Mouse (Mus musculus): ENCODE data around the gene Bcat2. TPM values are rescaled to one million over a fixed set of nuclear protein-coding genes. Genes with fewer than 3 reads are reported as not detected.
"Not testable (repeated sequence)": the region's sequence is repeated elsewhere in the genome, so short reads cannot be mapped to it uniquely, and the experiment has no call there.

Bcat2 gene
- polyA plus RNA-seq, 1 experiment: 56.4 TPM

DNA sequence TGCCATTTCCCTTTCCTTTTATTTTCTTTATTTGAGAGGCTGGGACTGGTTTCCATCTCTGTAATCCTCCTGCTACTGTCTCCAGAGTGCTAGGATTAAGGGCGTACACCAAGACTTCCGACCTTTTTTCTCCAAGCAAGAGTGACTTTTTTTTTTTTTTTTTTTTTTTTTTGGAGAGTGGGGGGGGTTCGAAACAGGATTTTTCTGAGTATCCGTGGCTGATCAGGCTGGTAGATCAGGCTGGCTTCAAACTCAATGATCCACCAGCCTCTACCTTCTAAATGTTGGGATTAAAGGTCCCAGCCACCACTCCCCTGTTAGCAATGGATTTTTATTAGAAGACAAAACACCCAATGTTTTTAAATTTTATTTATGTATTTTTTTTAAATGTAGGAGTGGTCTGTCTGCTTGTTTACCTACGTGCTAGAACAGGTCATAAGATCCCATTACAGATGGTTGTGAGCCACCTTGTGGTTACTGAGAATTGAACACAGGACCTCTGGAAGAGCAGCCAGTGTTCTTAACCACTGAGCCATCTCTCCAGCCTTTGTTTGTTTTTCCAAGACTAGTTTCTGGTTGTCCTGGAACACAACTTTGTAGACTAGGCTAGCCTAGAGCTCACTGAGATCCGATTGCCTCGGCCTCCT, 43.4 kb upstream of the Bcat2 start:
- peaks cover 67% of the 10 kb centered on the region for H3K4me1 ChIP-seq
- no peak for TF ChIP-seq GATA1 (IDR thresholded peaks at IDR 0.05; ENCODE audit: borderline replicate concordance, low read length)
- TF ChIP-seq FLI1 (IDR thresholded peaks at IDR 0.05; ENCODE audit: low read length): no peak
- peak overlapping the region; percentile 99 for H3K4me3 ChIP-seq (replicated peaks)

DNA sequence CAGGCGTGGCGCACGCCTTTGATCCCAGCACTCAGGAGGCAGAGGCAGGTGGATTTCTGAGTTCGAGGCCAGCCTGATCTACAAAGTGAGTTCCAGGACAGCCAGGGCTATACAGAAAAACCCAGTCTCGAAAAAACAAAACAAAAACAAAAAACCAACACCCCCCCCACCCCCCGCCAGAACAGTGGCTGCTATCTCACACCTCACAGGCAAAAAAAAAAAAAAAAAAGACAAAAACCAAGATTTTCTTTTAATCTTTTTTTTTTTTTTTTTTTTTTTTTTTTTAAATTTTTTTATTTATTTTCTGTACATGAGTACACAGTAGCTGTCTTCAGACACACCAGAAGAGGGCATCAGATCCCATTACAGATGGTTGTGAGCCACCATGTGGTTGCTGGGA, 42.8 kb upstream of the Bcat2 start:
- not testable (repeated sequence) for H3K27me3 ChIP-seq (replicated peaks); H3K9me3 ChIP-seq
- Histone ChIP-seq H3K4me3 (replicated peaks) (peak overlapping the region; percentile 99), H3K4me1 (peaks cover 61% of the 10 kb centered on the region), H3K36me3 (replicated peaks; ENCODE audit: low read length) (peaks cover 30% of the 10 kb centered on the region)

More for the DNA sequence above, 43.4 kb upstream of the Bcat2 start:
- Histone ChIP-seq H3K27me3 (replicated peaks) (peaks cover 9% of the 10 kb centered on the region), H3K36me3 (replicated peaks; ENCODE audit: low read length) (peaks cover 31% of the 10 kb centered on the region), H3K9me3 (no peaks in the 10 kb centered on the region)

DNA sequence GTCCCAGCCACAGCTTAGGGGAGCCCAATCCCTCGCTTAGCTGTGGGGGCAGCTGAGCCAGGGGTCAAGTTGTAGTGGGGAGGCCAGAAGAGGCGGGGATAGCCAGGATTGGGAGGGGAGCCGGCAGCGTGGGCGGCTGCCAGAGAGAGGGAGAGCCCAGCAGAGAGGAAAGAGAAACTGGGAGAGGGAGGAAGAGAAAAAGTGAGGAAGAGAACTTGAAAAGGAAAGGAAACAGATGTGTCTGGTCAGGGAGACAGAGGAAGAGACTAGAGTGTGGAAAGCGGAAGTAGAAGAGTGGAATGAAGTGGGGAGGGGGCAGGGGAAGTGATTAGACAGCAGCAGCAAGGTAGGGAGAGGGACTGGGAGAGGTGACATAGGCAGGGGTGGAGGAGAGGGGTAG, 40.5 kb upstream of the Bcat2 start:
- H3K9me3 ChIP-seq: no peaks in the 10 kb centered on the region
- H3K4me1 ChIP-seq: peaks cover 41% of the 10 kb centered on the region
- H3K4me3 ChIP-seq (replicated peaks): peak overlapping the region; percentile 71
- TF ChIP-seq GATA1 (IDR thresholded peaks at IDR 0.05; ENCODE audit: borderline replicate concordance, low read length) (no peak), FLI1 (IDR thresholded peaks at IDR 0.05; ENCODE audit: low read length) (no peak)
- H3K27me3 ChIP-seq (replicated peaks): peaks cover 20% of the 10 kb centered on the region
- H3K36me3 ChIP-seq (replicated peaks; ENCODE audit: low read length): peaks cover 9% of the 10 kb centered on the region

DNA sequence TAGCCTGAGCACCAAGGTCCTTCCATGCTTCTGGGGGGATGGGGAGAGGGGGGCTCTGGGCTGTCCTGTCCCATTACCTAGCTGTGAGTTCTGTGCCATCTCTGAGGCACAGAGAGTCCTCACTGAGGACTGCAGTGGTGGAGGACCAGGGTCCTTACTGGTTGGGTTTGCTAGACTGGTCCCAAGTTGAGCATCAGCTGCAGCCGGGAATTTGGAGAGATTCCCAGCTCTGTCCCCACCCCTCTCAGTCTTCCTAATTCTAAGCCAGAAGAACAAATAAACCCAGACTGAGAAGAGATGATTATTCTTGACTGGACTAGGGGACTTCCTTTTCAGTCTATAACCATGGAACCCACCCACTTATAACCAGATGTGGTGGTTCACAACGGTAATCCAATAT, 39.3 kb upstream of the Bcat2 start:
- Histone ChIP-seq H3K4me1 (peaks cover 42% of the 10 kb centered on the region), H3K4me3 (replicated peaks) (no peak overlapping the region), H3K27me3 (replicated peaks) (peaks cover 21% of the 10 kb centered on the region), H3K9me3 (no peaks in the 10 kb centered on the region), H3K36me3 (replicated peaks; ENCODE audit: low read length) (no peaks in the 10 kb centered on the region)
- TF ChIP-seq FLI1 (IDR thresholded peaks at IDR 0.05; ENCODE audit: low read length) (no peak), GATA1 (IDR thresholded peaks at IDR 0.05; ENCODE audit: borderline replicate concordance, low read length) (no peak)

DNA sequence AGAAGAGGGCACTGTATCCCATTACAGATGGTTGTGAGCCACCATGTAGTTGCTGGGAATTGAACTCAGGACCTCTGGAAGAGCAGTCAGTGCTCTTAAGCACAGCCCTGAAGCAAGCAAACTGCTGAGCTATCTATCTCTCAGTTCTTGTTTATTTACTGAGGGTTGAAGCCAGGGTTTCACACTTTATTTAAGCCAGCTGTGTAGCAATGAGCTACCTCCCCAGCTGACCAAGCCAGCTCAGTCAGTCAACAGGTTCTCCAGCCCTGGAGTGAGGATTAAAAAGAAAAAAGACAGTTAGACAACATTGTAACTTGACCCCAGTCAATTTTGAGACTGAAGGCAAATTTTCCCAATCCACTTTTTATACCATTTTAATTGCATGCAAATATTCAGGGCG, 34.3 kb upstream of the Bcat2 start:
- Histone ChIP-seq H3K4me1 (peaks cover 23% of the 10 kb centered on the region), H3K36me3 (replicated peaks; ENCODE audit: low read length) (no peaks in the 10 kb centered on the region), H3K4me3 (replicated peaks) (no peak overlapping the region), H3K9me3 (peaks cover 4% of the 10 kb centered on the region), H3K27me3 (replicated peaks) (peaks cover 33% of the 10 kb centered on the region)
- TF ChIP-seq FLI1 (IDR thresholded peaks at IDR 0.05; ENCODE audit: low read length): no peak
- no peak for TF ChIP-seq GATA1 (IDR thresholded peaks at IDR 0.05; ENCODE audit: borderline replicate concordance, low read length)

DNA sequence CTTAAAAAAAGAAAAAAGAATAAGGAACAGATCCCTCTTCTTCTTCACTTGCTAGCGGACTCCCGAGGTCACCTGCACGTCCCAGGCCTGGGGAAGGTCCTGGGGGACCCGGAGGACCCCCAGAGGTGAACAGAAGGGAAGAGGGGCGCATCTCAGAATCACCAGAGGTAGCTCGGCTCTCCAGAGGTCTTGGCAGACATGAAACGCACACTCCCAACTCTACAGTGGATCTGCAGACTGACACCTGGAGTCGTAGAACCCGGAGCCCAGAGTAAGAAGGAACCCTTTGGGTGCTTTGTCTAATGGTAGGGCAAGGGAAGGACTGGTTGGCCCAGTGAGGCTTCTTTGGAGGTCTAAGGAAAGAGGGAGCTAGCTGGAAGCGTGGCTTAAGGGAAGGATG, 32.4 kb upstream of the Bcat2 start:
- TF ChIP-seq GATA1 (IDR thresholded peaks at IDR 0.05; ENCODE audit: borderline replicate concordance, low read length) (no peak), FLI1 (IDR thresholded peaks at IDR 0.05; ENCODE audit: low read length) (no peak)
- H3K27me3 ChIP-seq (replicated peaks): peaks cover 35% of the 10 kb centered on the region
- peaks cover 4% of the 10 kb centered on the region for H3K9me3 ChIP-seq
- H3K36me3 ChIP-seq (replicated peaks; ENCODE audit: low read length): no peaks in the 10 kb centered on the region
- peaks cover 22% of the 10 kb centered on the region for H3K4me1 ChIP-seq
- H3K4me3 ChIP-seq (replicated peaks): peak overlapping the region; percentile 86

DNA sequence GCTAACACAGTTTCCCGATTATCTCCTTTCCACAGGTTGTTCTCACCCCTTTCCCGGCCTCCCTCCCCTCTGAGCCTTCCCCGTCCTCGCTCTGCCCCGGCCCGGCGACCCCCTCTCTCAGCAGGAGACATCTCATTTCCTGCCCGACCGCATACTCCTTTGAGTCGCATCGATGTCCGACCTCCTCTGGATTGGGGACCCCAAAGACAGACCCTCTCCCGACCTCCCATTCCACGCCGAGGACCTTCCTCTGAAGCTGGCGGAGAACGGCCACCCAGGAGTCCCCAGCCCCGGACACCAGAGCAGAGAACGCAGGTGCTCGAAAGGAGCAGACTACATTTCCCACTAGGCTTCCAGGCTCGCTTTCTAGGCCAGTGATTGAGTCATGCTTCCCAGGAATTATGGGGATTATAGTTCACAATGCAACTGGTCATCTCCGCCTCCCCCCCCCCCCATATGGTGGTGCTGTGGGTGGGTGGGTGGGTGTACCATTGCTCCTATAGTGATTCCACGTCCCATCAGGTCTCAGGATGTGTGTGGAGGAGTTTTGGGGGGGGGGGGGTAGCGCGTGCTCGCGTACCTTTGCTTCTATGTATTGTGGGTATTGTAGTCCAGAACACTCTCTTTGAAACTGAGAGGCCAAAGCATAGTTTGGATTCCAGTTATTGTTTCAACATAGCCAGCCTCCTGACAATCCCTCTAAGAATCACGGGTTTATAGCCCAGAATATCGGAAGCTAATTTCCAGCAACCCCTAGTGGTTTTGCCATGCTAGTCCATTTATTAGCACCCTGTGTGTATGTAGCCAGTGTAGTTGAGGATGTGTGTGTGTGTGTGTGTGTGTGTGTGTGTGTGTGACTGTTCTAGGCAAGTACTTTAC, 31.6 kb upstream of the Bcat2 start:
- peaks cover 34% of the 10 kb centered on the region for H3K27me3 ChIP-seq (replicated peaks)
- peak overlapping the region; percentile 86 for H3K4me3 ChIP-seq (replicated peaks)
- H3K9me3 ChIP-seq: peaks cover 4% of the 10 kb centered on the region
- peaks cover 22% of the 10 kb centered on the region for H3K4me1 ChIP-seq
- no peaks in the 10 kb centered on the region for H3K36me3 ChIP-seq (replicated peaks; ENCODE audit: low read length)
- TF ChIP-seq FLI1 (IDR thresholded peaks at IDR 0.05; ENCODE audit: low read length) (no peak), GATA1 (IDR thresholded peaks at IDR 0.05; ENCODE audit: borderline replicate concordance, low read length) (no peak)

DNA sequence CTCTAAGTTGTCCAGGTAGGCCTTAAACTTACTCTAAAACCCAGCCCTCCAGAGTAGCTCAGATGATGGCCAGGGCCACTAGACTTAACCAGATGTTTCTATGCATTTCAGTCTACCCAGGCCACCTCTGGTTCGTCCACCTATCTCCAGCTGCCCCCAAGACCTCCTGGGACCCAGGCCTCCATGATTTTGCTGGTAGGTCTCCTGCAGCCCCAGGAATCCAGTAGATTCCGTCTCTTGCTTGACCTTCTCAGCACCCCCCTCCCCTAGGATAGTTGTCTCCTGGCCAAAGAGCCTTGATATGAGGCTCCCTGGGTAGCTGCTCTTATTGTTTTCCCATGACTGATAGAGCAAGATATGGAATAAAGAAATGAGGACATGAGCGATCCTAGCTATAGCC, 30.9 kb upstream of the Bcat2 start:
- H3K4me3 ChIP-seq (replicated peaks): no peak overlapping the region
- no peaks in the 10 kb centered on the region for H3K36me3 ChIP-seq (replicated peaks; ENCODE audit: low read length)
- TF ChIP-seq FLI1 (IDR thresholded peaks at IDR 0.05; ENCODE audit: low read length) (no peak), GATA1 (IDR thresholded peaks at IDR 0.05; ENCODE audit: borderline replicate concordance, low read length) (no peak)
- H3K4me1 ChIP-seq: peaks cover 22% of the 10 kb centered on the region
- peaks cover 8% of the 10 kb centered on the region for H3K9me3 ChIP-seq
- peaks cover 33% of the 10 kb centered on the region for H3K27me3 ChIP-seq (replicated peaks)

DNA sequence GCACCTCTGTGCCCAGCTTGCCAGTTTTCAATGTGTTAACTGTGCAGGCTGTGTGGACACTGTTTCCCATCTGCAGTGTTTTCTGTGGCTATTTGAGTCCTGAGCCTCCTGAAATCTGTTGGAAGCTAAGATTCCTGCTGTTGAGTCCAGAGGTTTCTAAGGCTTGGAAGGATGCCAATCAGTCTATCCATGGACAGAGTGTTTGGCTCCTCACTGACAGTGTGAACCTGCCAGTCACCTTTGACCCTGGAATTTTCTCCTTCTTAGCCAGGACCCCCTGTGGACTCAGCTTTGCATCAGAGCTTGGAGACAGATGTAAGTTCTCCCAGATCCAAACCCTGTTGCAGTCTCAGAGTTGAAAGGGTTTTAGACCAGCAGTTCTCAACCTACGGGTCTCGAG, 29.7 kb upstream of the Bcat2 start:
- H3K36me3 ChIP-seq (replicated peaks; ENCODE audit: low read length): no peaks in the 10 kb centered on the region
- H3K4me3 ChIP-seq (replicated peaks): no peak overlapping the region
- peaks cover 28% of the 10 kb centered on the region for H3K27me3 ChIP-seq (replicated peaks)
- TF ChIP-seq FLI1 (IDR thresholded peaks at IDR 0.05; ENCODE audit: low read length) (no peak), GATA1 (IDR thresholded peaks at IDR 0.05; ENCODE audit: borderline replicate concordance, low read length) (no peak)
- peaks cover 17% of the 10 kb centered on the region for H3K4me1 ChIP-seq
- H3K9me3 ChIP-seq: peaks cover 12% of the 10 kb centered on the region

DNA sequence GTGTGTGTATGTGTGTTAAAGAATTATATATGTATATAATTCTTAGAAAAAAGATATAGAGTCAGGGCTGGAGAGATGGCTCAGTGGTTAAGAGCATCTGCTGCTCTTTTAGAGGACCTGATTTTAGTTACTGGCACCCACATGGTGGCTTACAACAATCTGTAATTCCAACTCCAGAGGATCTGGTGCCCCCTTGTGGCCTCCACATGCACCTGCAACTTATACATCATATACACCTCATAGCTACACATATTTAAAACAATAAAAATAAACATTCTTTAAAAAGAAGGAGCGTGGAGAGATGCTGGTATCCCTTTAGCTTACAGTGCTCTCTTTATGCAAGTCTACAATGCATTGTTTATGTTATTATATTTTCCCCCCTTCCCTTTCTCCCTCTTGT, 25.4 kb upstream of the Bcat2 start:
- Histone ChIP-seq H3K4me1 (no peaks in the 10 kb centered on the region; the same call in 1 of the 2 replicates), H3K36me3 (replicated peaks; ENCODE audit: low read length) (no peaks in the 10 kb centered on the region), H3K9me3 (peaks cover 8% of the 10 kb centered on the region), H3K4me3 (replicated peaks) (no peak overlapping the region), H3K27me3 (replicated peaks) (peaks cover 33% of the 10 kb centered on the region)
- TF ChIP-seq GATA1 (IDR thresholded peaks at IDR 0.05; ENCODE audit: borderline replicate concordance, low read length) (no peak), FLI1 (IDR thresholded peaks at IDR 0.05; ENCODE audit: low read length) (no peak)
